Mouse (Mus musculus) adrenal gland, adult 18-20 months (tissue): ENCODE data around the gene Snrpa1. TPM values are rescaled to one million over a fixed set of nuclear protein-coding genes. Genes with fewer than 3 reads are reported as not detected.

ENCODE experiments used
- DNase-seq, 2 experiments: peaks; one replicate each; pipeline ENCODE4 v3.0.0; 2021 to 2022; ENCODE audit warnings: low spot score in 2 of 2
- total RNA-seq, 2 experiments: library from RNA; stranded (reverse); gene quantifications; 1 replicate in 1 of 2; 2 replicates in 1 of 2; pipeline ENCODE4 v1.2.3; 2021

The Snrpa1 gene
- total RNA-seq, 2 experiments from 2014 or later, result 33.8 to 37.2 TPM

- no peak for DNase-seq
Measured at GRCm38 (mm10) chr7:66076411-66076810, 17.6 kb downstream of the Snrpa1 start.

- DNase-seq, result peak; percentile 85 to 88
Measured at GRCm38 (mm10) chr7:66079364-66080230, 20.8 kb downstream of the Snrpa1 start, which contains the start of gene Selenos. TSS of gene Selenos (plus strand) at chr7:66079649.

GRCm38 (mm10) chr7:66080231-66080613 is 21.4 kb downstream of the Snrpa1 start:
- no peak for DNase-seq

- DNase-seq, result no peak
Measured at GRCm38 (mm10) chr7:66083757-66084156, 25.0 kb downstream of the Snrpa1 start.

DNA sequence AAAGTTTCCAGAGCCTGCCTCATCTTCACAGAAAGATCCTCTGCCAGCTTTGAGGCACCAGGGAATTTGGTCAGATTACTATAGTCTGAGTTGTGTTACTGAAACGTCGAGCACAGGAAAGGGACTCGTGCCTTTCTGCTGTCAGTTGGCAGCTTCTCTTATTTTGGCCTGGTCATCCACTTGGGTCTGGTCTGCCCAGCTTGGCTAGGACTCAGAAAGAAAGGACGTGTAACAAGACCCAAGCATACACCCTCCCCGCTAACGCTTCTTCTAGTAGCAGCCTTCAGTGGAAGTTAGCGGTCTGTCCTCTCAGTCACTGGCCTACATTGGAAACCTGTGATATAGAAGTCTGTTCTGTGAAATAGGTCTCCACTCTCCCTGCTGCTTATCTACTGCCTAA is 25.7 kb downstream of the Snrpa1 start:
- no peak for DNase-seq

DNA sequence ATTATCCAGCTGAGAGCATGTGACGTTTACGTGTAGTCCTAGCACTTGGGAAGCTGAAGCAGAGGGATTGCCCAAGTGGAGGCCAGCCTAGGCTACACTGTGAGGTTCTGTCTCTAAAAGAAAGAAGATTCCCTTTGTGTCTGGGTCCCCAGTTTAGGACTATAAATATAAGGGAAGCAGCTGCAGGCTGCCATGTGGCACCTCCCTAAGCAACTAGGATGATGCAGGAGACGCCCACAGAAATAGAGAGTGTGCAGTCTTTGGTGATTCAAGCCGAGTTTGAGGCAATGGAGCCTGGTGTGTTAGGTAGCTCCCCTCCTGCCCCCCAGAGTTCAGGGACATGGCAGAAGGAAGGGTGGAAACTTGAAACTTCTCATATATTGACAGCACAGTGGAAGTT is 28.8 kb downstream of the Snrpa1 start:
- DNase-seq, result no peak

GRCm38 (mm10) chr7:66088077-66088476 is 29.3 kb downstream of the Snrpa1 start:
- DNase-seq, result no peak

DNA sequence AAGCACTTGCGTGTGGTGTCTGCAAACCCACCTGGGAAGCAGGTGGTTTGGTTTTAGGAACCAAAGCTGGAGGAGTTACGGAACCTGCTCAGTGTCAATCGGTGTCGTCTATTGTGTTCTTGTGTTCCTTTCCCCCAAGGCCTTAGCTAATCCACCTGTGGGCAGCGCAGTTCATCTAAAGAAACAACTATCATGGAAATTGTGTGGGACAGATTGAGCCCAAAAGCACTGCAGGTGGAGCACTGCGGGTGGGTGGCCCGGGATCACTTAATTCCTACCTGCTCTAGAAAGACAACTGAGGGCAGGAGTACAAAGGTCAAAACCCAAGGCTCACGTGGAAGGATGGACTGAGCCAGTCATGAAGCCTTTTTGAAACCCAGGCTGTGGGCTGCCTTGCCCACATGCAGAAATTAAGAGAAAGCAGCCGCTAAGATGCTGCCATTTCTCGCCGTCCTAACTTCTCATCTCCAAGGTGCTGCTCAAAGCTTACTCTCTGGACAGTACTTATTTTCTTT is 31.9 kb downstream of the Snrpa1 start:
- DNase-seq, result no peak

- DNase-seq, result no peak
Measured at GRCm38 (mm10) chr7:66091553-66091952, 32.8 kb downstream of the Snrpa1 start.

GRCm38 (mm10) chr7:66092656-66093055 is 33.9 kb downstream of the Snrpa1 start:
- no peak for DNase-seq

- no peak for DNase-seq
Measured at GRCm38 (mm10) chr7:66094141-66094540, 35.3 kb downstream of the Snrpa1 start.

- DNase-seq, result no peak
Measured at GRCm38 (mm10) chr7:66098803-66099202, 40.0 kb downstream of the Snrpa1 start.

- peak in 1 of 2 experiments; percentile 26 for DNase-seq
Measured at GRCm38 (mm10) chr7:66101866-66102265, 43.1 kb downstream of the Snrpa1 start.

- DNase-seq, result no peak
Measured at GRCm38 (mm10) chr7:66104531-66104930, 45.7 kb downstream of the Snrpa1 start.

- no peak for DNase-seq
Measured at GRCm38 (mm10) chr7:66105771-66106170, 47.0 kb downstream of the Snrpa1 start.

DNA sequence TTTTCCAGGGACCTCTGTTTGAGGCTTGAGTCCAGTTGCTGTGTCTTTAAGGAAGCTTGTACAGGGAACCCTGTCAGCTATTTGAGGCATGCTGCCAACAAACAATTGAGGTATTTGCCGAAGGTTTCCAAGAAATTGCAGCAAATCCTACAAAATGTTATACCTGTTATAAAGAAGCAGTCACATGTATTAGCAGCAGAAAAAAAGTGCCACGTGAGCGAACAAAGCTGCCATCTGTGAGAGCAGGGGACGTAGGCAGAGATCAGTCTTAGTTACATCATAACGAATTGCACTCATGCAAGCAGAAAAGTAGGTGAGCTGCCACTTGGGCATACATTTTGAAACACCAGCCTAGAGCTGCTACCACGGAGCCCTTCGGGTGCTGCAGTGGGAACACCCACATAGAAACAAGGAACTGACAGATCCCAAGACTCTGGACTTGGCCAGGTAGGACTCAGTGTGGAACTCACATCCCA is 47.8 kb downstream of the Snrpa1 start:
- no peak for DNase-seq

DNA sequence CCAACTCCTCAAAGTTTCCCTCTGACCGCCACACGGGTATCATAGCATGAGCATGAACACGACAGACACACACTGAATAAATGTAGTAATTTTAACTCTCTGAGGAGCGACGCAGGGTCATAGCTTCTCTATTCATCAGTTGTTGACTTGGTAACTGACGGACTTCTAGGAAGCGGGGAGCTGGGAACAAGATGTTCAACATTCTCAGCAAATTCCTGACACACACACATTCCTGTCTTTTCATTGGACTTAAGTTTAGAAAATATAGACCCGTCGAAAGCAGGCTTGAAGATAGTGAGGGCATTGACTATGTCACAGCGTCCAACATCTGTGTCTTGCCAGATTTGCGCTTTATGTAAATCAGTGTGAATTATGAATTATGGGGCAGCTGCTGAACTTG is 48.4 kb downstream of the Snrpa1 start:
- no peak for DNase-seq

- DNase-seq, result no peak
Measured at GRCm38 (mm10) chr7:66107930-66108329, 49.1 kb downstream of the Snrpa1 start.

DNA sequence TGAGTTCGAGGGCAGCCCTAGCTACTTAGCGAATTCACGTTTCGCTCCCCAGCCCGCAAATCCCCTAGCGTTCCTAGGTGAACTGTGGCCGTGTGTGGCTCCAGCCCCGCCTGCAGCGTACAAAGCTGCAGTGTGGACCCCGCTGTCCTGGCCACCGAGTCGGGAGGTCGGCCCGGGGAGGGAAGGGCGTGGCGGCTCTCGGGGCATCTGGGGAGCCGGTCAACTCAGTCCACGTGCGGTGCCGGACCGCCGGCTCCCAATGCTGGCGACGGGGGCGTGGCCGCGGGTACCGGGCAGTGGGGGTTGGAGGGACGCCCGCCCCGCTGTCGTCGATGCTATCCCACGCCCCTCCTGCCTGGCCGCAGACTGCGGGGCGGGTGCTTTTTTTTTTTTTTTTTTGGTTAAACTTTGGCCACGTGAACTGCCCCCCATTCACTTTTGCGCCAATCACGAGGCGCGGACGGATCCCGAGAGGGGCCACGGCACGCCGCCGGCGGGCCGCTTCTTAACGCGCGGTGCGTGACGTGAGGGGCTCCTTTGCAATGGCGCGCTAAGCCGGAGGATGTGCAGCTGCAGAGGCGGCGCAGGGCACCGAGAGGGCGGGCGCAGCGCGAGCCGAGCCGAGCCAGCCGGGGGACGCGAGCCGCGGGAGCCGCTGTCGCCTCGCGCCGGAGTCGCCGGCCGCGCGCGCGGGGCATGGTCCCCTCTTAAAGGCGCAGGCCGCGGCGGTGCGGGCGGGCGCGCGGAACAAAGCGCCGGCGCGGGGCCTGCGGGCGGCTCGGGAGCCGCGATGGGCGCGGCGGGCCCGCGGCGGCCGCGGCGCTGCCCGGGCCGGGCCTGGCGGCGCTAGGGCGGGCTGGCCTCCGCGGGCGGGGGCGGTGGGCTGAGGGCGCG is 50.4 kb downstream of the Snrpa1 start, which contains the start of gene Chsy1:
TSS of gene Chsy1 (plus strand) at position 555 of the 894 bp plus-strand sequence.
- DNase-seq, result peak; percentile 89

DNA sequence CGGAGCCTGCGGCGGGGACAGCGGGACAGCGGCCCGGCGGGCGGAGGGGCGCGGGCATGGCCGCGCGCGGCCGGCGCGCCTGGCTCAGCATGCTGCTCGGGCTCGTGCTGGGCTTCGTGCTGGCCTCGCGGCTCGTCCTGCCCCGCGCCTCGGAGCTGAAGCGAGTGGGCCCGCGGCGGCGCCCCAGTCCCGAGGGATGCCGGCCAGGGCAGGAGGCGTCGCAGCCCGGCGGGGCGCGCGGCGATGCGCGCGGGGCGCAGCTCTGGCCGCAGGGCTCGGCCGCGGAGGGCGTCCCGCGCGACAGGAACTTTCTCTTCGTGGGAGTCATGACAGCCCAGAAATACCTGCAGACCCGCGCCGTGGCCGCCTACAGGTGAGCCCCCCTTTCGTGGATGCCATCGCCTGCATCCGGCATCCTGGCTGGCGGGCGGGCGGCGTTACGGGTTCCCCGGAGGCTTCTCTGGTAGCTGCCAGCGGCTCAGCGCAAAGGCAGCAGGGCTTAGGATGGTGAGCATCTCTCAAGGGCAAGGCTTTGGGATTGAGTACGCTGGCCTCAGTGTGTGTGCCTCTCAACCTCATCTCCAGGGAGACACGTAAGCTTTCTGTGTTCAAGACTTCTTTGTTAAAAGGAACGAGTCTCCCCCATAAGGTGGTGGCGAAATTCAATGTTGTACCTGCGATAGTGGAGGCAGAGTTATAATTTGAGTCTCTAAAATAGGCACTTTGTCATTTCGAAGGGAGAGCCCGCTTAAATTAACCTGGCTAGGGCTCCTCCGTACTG is 51.2 kb downstream of the Snrpa1 start:
- peak; percentile 28 to 49 for DNase-seq
